Mouse (Mus musculus) heart, embryonic 14.5 days (tissue): Measurements from ENCODE around the gene Amhr2. TPM values are rescaled to one million over a fixed set of nuclear protein-coding genes. Genes with fewer than 3 reads are reported as not detected.

Experiments used
- ATAC-seq: fragments of 200-750 bp; cut with Nextera tagmentation; 2 replicates; pipeline ENCODE4 v1.8.0; 2017; ENCODE audit warnings: low read depth, moderate TSS enrichment; ENCODE audit not compliant: insufficient number of reproducible peaks, insufficient read depth, low FRiP score
- H3K27ac ChIP-seq, 2 experiments: fragments of 200-500 bp in 1 of 2; fragments of 300-500 bp in 1 of 2; sonication (generic) in 1 of 2; replicated peaks in 1 of 2; 2 replicates each; pipeline ENCODE4 v1.5.1; 2012 to 2014; ENCODE audit warnings: low read depth in 2 of 2, low read length in 2 of 2, control low read depth in 1 of 2, mild to moderate bottlenecking in 1 of 2, mixed read lengths in 1 of 2; ENCODE audit not compliant: control insufficient read depth in 1 of 2, insufficient read depth in 1 of 2
- H3K27me3 ChIP-seq: fragments of 300-500 bp; sonication (generic); 2 replicates; pipeline ENCODE4 v1.6.1; 2014; ENCODE audit warnings: mild to moderate bottlenecking, low read length, control low read depth; ENCODE audit not compliant: control insufficient read depth, insufficient read depth
- H3K36me3 ChIP-seq: fragments of 300-500 bp; sonication (generic); 2 replicates; pipeline ENCODE4 v1.6.1; 2014; ENCODE audit warnings: mild to moderate bottlenecking, control low read depth, low read length, mixed read lengths; ENCODE audit not compliant: control insufficient read depth, insufficient read depth
- H3K4me1 ChIP-seq, 2 experiments: fragments of 200-500 bp in 1 of 2; fragments of 300-500 bp in 1 of 2; sonication (generic) in 1 of 2; 2 replicates each; pipeline ENCODE4 v1.6.1; 2012 to 2014; ENCODE audit warnings: low read length in 2 of 2, control low read depth in 1 of 2, mixed read lengths in 1 of 2; ENCODE audit not compliant: control insufficient read depth in 2 of 2, insufficient read depth in 2 of 2
- H3K4me2 ChIP-seq: fragments of 300-500 bp; sonication (generic); 2 replicates; pipeline ENCODE4 v1.6.1; 2014; ENCODE audit warnings: mild to moderate bottlenecking, low read length
- H3K4me3 ChIP-seq, 2 experiments: fragments of 200-500 bp in 1 of 2; fragments of 300-500 bp in 1 of 2; sonication (generic) in 1 of 2; 2 replicates each; pipeline ENCODE4 v1.5.1; 2012 to 2014; ENCODE audit warnings: low read length in 2 of 2, mild to moderate bottlenecking in 2 of 2, control low read depth in 1 of 2, low read depth in 1 of 2, moderate library complexity in 1 of 2; ENCODE audit not compliant: control insufficient read depth in 1 of 2, insufficient read depth in 1 of 2
- H3K9ac ChIP-seq: fragments of 300-500 bp; sonication (generic); 2 replicates; pipeline ENCODE4 v1.6.1; 2014; ENCODE audit warnings: mild to moderate bottlenecking, low read length
- H3K9me3 ChIP-seq: fragments of 300-500 bp; sonication (generic); 2 replicates; pipeline ENCODE4 v1.6.1; 2016; ENCODE audit warnings: low read length, control low read depth; ENCODE audit not compliant: control insufficient read depth
- WGBS: fragments of 180-500 bp; shearing (Covaris S2); extraction: QIAGEN DNeasy Blood & Tissue Kit; methylation state at CpG from one replicate; pipeline ENCODE4 v1.1.7; 2014; 5-methylcytosine and 5-hydroxymethylcytosine counted together
- polyA plus RNA-seq: library from polyadenylated mRNA; unstranded; fragments of >200 nt; fragmentation: Nextera tagmentation; extraction: Ambion mirVana; gene quantifications from 2 replicates; pipeline ENCODE4 v1.2.1, GENCODE M21; 2014

The Amhr2 gene
- polyA plus RNA-seq, 1 experiment from 2014 or later = 2.1 TPM

DNA sequence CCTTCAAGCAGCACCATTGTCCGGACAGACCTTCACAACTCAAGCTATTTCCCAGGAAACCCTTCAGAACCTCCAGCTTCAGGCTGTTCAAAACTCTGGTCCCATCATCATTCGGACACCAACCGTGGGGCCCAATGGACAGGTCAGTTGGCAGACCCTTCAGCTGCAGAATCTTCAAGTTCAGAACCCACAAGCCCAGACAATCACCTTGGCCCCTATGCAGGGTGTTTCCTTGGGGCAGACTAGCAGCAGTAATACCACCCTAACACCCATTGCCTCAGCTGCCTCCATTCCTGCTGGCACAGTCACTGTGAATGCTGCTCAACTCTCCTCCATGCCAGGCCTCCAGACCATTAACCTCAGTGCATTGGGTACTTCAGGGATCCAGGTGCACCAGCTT is 35.9 kb upstream of the Amhr2 start:
- peaks cover 65% of the 10 kb centered on the region for H3K36me3 ChIP-seq
- no peak overlapping the region for H3K27ac ChIP-seq
- H3K4me3 ChIP-seq = no peak overlapping the region
- H3K4me1 ChIP-seq = peaks cover 0 to 28% of the 10 kb centered on the region in 2 experiments; a peak in 3 of 4 replicates
- no peaks in the 10 kb centered on the region for H3K27me3 ChIP-seq
- WGBS = 92% methylated on average over 3 of the region's 3 CpGs
- no peaks in the 10 kb centered on the region for H3K9me3 ChIP-seq
- 0 out of 2 replicates have a peak overlapping the region, but pooled peaks have one; percentile 9 for H3K4me2 ChIP-seq
- peak overlapping the region; percentile 27; the same call in 1 of the 2 replicates for H3K9ac ChIP-seq
- no peak for ATAC-seq

DNA sequence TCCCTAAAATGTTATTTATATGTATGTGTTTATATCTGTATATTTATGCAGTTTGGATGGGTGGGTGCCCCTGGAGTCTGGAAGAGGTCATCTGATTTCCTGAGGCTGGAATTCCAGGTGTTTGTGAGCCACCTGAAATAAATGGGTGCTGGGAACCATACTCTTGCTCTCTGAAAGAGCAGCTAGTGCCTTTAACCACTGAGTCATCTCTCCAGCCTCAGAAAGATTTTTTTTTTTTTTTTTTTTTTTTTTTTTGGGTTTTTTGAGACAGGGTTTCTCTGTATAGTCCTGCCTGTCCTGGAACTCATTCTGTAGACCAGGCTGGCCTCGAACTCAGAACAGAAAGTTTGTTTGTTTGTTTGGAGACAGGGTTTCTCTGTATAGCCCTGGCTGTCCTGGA is 34.1 kb upstream of the Amhr2 start:
- Histone ChIP-seq H3K27ac (no peak overlapping the region), H3K4me3 (no peak overlapping the region), H3K4me2 (0 out of 2 replicates have a peak overlapping the region, but pooled peaks have one; percentile 16), H3K36me3 (peaks cover 71% of the 10 kb centered on the region), H3K9me3 (no peaks in the 10 kb centered on the region), H3K9ac (no peak overlapping the region), H3K27me3 (no peaks in the 10 kb centered on the region), H3K4me1 (peaks cover 0 to 24% of the 10 kb centered on the region in 2 experiments; a peak in 3 of 4 replicates)
- no peak for ATAC-seq
- 90% methylated on average over 1 of the region's 1 CpGs for WGBS

DNA sequence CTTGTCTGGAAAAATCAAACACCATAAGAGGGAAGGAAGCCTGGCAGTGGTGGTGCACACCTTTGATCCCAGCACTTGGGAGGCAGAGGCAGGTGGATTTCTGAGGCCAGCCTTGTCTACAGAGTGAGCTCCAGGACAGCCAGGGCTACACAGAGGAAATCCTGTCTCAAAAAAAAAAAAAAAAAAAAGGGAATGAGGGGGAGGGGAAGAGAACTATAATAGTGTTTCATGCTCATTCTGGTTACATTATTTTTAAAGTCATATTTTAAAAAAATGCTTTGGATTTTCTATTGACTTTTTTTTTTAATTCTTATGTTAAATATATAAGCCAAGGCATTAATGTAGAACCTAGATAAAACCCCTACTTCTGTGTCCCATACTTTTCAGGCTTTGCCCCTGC is 31.5 kb upstream of the Amhr2 start:
- Histone ChIP-seq H3K9ac (no peak overlapping the region), H3K9me3 (no peaks in the 10 kb centered on the region), H3K4me2 (no peak overlapping the region), H3K4me3 (no peak overlapping the region), H3K36me3 (peaks cover 70% of the 10 kb centered on the region), H3K4me1 (peaks cover 0 to 10% of the 10 kb centered on the region in 2 experiments; a peak in 3 of 4 replicates), H3K27ac (no peak overlapping the region), H3K27me3 (no peaks in the 10 kb centered on the region)
- no peak for ATAC-seq

DNA sequence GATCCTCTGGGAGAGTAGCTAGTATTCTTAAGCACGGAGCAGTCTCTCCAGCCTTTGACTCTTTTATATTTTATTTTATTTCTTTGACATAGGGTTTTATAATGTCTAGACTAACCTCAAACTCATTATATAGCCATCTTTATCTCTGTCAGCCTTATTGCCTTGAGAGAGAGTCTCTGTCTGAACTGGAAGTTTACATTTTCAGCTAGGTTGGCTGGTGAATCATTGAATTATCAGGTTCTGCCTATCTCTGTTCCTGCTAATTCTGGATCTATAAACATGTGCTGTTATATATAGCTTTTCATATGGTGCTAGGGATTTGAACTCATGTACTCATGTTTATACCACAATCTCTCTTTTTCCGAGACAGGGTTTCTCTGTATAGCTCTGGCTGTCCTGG is 27.6 kb upstream of the Amhr2 start:
- no peaks in the 10 kb centered on the region for H3K9me3 ChIP-seq
- ATAC-seq = no peak
- no peaks in the 10 kb centered on the region for H3K27me3 ChIP-seq
- H3K4me1 ChIP-seq = peaks cover 0 to 4% of the 10 kb centered on the region in 2 experiments; a peak in 1 of 4 replicates
- H3K4me3 ChIP-seq = no peak overlapping the region
- peaks cover 52% of the 10 kb centered on the region for H3K36me3 ChIP-seq
- no peak overlapping the region for H3K9ac ChIP-seq
- H3K27ac ChIP-seq = no peak overlapping the region
- no peak overlapping the region for H3K4me2 ChIP-seq
- 90% methylated on average over 2 of the region's 2 CpGs for WGBS

DNA sequence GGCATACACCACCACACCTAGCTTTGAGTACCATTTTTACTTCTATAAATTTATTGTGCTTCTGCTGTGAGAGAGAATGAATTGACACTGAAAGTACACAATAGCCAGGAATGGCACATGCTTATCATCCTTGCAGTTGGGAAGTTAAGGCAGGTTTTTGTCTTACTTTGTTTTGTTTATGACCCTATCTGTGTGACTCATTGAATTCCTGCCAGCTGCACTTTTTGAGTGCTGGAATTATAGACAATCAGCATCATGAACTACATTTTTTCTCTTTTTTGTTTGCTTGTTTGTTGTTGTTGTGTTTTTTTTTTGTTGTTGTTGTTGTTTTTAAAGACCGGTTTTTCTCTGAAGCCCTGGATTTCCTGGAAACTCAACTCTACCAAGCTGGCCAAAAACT is 24.2 kb upstream of the Amhr2 start:
- Histone ChIP-seq H3K9ac (no peak overlapping the region), H3K27ac (0 out of 4 replicates have a peak overlapping the region, but pooled peaks of 1 of the 2 experiments have one; percentile 19), H3K9me3 (no peaks in the 10 kb centered on the region), H3K4me2 (no peak overlapping the region), H3K36me3 (peaks cover 44% of the 10 kb centered on the region), H3K4me3 (no peak overlapping the region), H3K27me3 (no peaks in the 10 kb centered on the region), H3K4me1 (0 out of 4 replicates have a peak, but pooled peaks cover 0 to 4% of the 10 kb centered on the region in 2 experiments)
- 41% methylated on average over 1 of the region's 1 CpGs for WGBS
- ATAC-seq = no peak

DNA sequence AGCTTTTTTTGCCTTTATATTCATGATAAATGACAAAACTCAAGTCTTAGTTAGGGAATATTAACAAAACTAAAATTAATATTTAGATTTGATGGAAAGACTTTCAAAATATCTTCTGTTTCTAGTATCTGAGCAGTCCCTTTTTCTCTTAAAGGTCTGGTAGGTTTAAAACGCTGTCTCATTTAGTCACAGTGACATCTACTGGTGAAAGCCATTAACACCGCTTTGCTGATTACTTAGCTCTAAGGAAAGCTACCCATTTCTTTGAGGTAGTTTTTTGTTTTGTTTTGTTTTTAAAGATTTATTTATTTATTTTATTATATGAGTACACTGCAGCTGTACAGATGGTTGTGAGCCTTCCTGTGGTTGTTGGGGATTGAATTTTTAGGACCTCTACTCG is 23.7 kb upstream of the Amhr2 start:
- Histone ChIP-seq H3K27ac (no peak overlapping the region), H3K4me1 (0 out of 4 replicates have a peak, but pooled peaks cover 0 to 4% of the 10 kb centered on the region in 2 experiments), H3K4me3 (no peak overlapping the region), H3K9me3 (no peaks in the 10 kb centered on the region), H3K36me3 (peaks cover 48% of the 10 kb centered on the region), H3K9ac (no peak overlapping the region), H3K4me2 (no peak overlapping the region), H3K27me3 (no peaks in the 10 kb centered on the region)
- WGBS = 48% methylated on average over 3 of the region's 3 CpGs
- ATAC-seq = no peak

DNA sequence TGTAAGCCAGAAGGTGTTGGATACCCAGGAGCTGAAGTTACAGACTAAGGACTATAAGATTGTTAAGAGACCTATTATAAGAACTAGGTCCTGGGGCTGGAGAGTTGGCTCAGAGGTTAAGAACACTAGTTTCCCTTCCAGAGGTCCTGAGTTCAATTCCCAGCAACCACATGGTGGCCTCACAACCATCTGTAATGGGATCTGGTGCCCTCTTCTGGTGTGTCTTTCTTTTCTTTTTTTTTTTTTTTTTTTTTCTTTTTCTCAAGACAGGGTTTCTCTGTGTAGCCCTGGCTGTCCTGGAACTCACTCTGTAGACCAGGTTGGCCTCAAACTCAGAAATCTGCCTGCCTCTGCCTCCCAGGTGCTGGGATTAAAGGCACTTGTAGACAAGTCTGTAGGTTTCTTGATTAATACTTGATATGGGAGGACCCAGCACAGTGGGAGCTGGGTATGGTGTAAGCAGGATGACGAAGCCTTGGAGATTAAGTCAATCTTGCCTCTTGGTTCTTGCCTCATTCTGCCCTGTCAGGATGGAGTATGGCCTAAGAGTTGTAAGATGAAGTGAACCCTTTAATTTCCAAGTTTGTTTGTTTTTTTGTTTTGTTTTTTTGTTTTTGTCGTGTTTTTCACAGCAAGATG is 21.4 kb upstream of the Amhr2 start:
- Histone ChIP-seq H3K4me2 (no peak overlapping the region), H3K27ac (no peak overlapping the region), H3K9me3 (no peaks in the 10 kb centered on the region), H3K4me1 (0 out of 4 replicates have a peak, but pooled peaks cover 0 to 4% of the 10 kb centered on the region in 2 experiments), H3K27me3 (no peaks in the 10 kb centered on the region), H3K36me3 (peaks cover 56% of the 10 kb centered on the region), H3K4me3 (no peak overlapping the region), H3K9ac (no peak overlapping the region)
- no peak for ATAC-seq
- 89% methylated on average over 2 of the region's 2 CpGs for WGBS

DNA sequence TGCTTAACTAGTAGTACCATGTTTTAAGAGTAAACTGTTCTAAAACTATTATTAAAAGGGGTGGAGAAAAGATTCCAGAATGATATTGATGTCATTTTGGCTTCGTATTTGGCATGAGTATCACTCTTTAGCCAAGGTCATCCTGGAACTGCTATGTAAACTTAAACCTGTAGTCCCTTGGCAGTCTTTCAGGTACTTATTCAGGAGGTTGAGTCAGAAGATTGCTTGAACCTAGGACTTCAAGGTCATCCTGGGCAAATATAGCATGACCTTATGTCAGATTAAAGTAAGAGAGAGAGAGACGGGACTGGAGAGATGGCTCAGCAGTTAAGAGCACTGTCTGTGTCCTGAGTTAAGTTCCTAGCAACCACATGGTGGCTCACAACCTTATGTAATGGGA is 20.5 kb upstream of the Amhr2 start:
- H3K9ac ChIP-seq = no peak overlapping the region
- 0 out of 4 replicates have a peak, but pooled peaks cover 0 to 4% of the 10 kb centered on the region in 2 experiments for H3K4me1 ChIP-seq
- H3K4me3 ChIP-seq = no peak overlapping the region
- 68% methylated on average over 2 of the region's 2 CpGs for WGBS
- peaks cover 58% of the 10 kb centered on the region for H3K36me3 ChIP-seq
- no peak overlapping the region for H3K4me2 ChIP-seq
- H3K27ac ChIP-seq = no peak overlapping the region
- no peak for ATAC-seq
- H3K27me3 ChIP-seq = no peaks in the 10 kb centered on the region
- no peaks in the 10 kb centered on the region for H3K9me3 ChIP-seq
